In genomic region chr19:4159049-4159448, GRCm38 (mm10) we compare ENCODE assay signal across 21 mouse cellular contexts. TPM values are rescaled to one million over a fixed set of nuclear protein-coding genes. Genes with fewer than 3 reads are reported as not detected.
"Had no signal": no experiment of that assay in that cellular context is flagged by ENCODE, and none has a peak within 500 bp of the region (broad histone marks: within the 10 kb centered on the region; RNA-seq: fewer than 3 reads in every experiment).

No protein-coding gene starts in this region.

- ATAC-seq: midbrain, embryonic 16.5 days had no signal

- DNase-seq: lung, adult 18-20 months; lung, embryonic 14.5 days; lung, postnatal 10 days; lung, postnatal 4 days; midbrain, embryonic 14.5 days; retina, postnatal 1 day; right cerebral cortex, adult 18-20 months; right cerebral cortex, postnatal 25 days; right cerebral cortex, postnatal 4 days; spleen, adult 18-20 months; thymus, postnatal 14 days; thymus, postnatal 36 days had no signal

- H3K9me3 ChIP-seq: midbrain, embryonic 10.5 days; midbrain, embryonic 12.5 days; neural tube, embryonic 13.5 days; neural tube, embryonic 15.5 days had no signal

- H3K4me3 ChIP-seq: midbrain, embryonic 10.5 days; midbrain, embryonic 12.5 days; myocyte; neural tube, embryonic 13.5 days; neural tube, embryonic 15.5 days had no signal

- H3K27me3 ChIP-seq: midbrain, embryonic 12.5 days; neural tube, embryonic 13.5 days; neural tube, embryonic 15.5 days had no signal

- H3K9ac ChIP-seq: lung, embryonic 14.5 days; midbrain, embryonic 12.5 days; neural tube, embryonic 13.5 days; neural tube, embryonic 15.5 days had no signal

- H3K27ac ChIP-seq: midbrain, embryonic 10.5 days; midbrain, embryonic 12.5 days; neural tube, embryonic 13.5 days; neural tube, embryonic 15.5 days had no signal

RNA-seq across cellular contexts. Expression of gene Ptprcap, which starts 5.6 kb away (rescaled TPM):
- polyA plus RNA-seq: midbrain, embryonic 10.5 days had no signal

RNA-seq across cellular contexts. Expression of gene Cabp4, which starts 15.2 kb away (rescaled TPM):
- polyA plus RNA-seq: lung, embryonic 16.5 days; midbrain, embryonic 10.5 days; neural tube, embryonic 11.5 days; stomach, embryonic 14.5 days had no signal
